Mouse (Mus musculus) neural tube, embryonic 14.5 days (tissue): ENCODE measurements at regions not wholly inside any gene's neighbourhood (a gene's known extent, or its start where the extent isn't known, plus 50 kb on each side); places are given as distances from the start of the nearest gene placed in this dataset.

Source experiments
- ATAC-seq: fragments of 200-750 bp; cut with Nextera tagmentation; 2 replicates; pipeline ENCODE4 v1.8.0; 2017; ENCODE audit warnings: low read depth, mild to moderate bottlenecking, moderate TSS enrichment, moderate library complexity
- H3K27ac ChIP-seq: fragments of 300-500 bp; sonication (generic); 2 replicates; pipeline ENCODE4 v1.5.1; 2014; ENCODE audit warnings: low read depth, mild to moderate bottlenecking, control low read depth, low read length, moderate library complexity, mixed read lengths
- H3K27me3 ChIP-seq: fragments of 300-500 bp; sonication (generic); 2 replicates; pipeline ENCODE4 v1.6.1; 2014; ENCODE audit warnings: low read length; ENCODE audit not compliant: control insufficient read depth, insufficient read depth
- H3K36me3 ChIP-seq: fragments of 300-500 bp; sonication (generic); 2 replicates; pipeline ENCODE4 v1.6.1; 2014; ENCODE audit warnings: low read length, mixed read lengths; ENCODE audit not compliant: control insufficient read depth, insufficient read depth
- H3K4me1 ChIP-seq: fragments of 300-500 bp; sonication (generic); 2 replicates; pipeline ENCODE4 v1.6.1; 2014; ENCODE audit warnings: low read length; ENCODE audit not compliant: control insufficient read depth, insufficient read depth
- H3K4me2 ChIP-seq: fragments of 300-500 bp; sonication (generic); 2 replicates; pipeline ENCODE4 v1.6.1; 2014; ENCODE audit warnings: mild to moderate bottlenecking, low read depth, low read length, control low read depth
- H3K4me3 ChIP-seq: fragments of 300-500 bp; sonication (generic); 2 replicates; pipeline ENCODE4 v1.5.1; 2014; ENCODE audit warnings: low read depth, low read length, control low read depth, mixed read lengths
- H3K9ac ChIP-seq: fragments of 300-500 bp; sonication (generic); replicated peaks from 2 replicates; pipeline ENCODE4 v1.6.1; 2014; ENCODE audit warnings: low read depth, mild to moderate bottlenecking, control low read depth, low read length, mixed read lengths
- H3K9me3 ChIP-seq: fragments of 300-500 bp; sonication (generic); 2 replicates; pipeline ENCODE4 v1.6.1; 2016; ENCODE audit warnings: low read length; ENCODE audit not compliant: control insufficient read depth
- WGBS: fragments of 180-500 bp; shearing (Covaris S2); extraction: QIAGEN DNeasy Blood & Tissue Kit; methylation state at CpG from one replicate; pipeline ENCODE4 v1.1.7; 2014; 5-methylcytosine and 5-hydroxymethylcytosine counted together

- Histone ChIP-seq H3K27me3 (no peaks in the 10 kb centered on the region), H3K9me3 (no peaks in the 10 kb centered on the region), H3K4me2 (no peak overlapping the region), H3K4me1 (no peaks in the 10 kb centered on the region), H3K27ac (no peak overlapping the region), H3K36me3 (no peaks in the 10 kb centered on the region), H3K4me3 (no peak overlapping the region), H3K9ac (no peak overlapping the region)
- ATAC-seq, result no peak
- WGBS, result 82% methylated on average over 6 of the region's 6 CpGs
These were observed 96.2 kb downstream of the Pdgfra start for GRCm38 (mm10) chr5:75248279-75248678.

- Histone ChIP-seq H3K27me3 (no peaks in the 10 kb centered on the region), H3K27ac (no peak overlapping the region), H3K36me3 (no peaks in the 10 kb centered on the region), H3K4me3 (no peak overlapping the region), H3K4me2 (no peak overlapping the region), H3K9me3 (no peaks in the 10 kb centered on the region), H3K9ac (no peak overlapping the region), H3K4me1 (no peaks in the 10 kb centered on the region)
- WGBS, result 75% methylated on average over 3 of the region's 3 CpGs
- ATAC-seq, result no peak
These were observed 97.6 kb downstream of the Pdgfra start for GRCm38 (mm10) chr5:75249671-75250070.

- H3K27me3 ChIP-seq, result no peaks in the 10 kb centered on the region
- no peaks in the 10 kb centered on the region for H3K36me3 ChIP-seq
- no peaks in the 10 kb centered on the region for H3K9me3 ChIP-seq
- H3K4me2 ChIP-seq, result no peak overlapping the region
- ATAC-seq, result no peak
- no peak overlapping the region for H3K27ac ChIP-seq
- no peak overlapping the region for H3K4me3 ChIP-seq
- H3K4me1 ChIP-seq, result no peaks in the 10 kb centered on the region
- WGBS, result 86% methylated on average over 7 of the region's 7 CpGs
- H3K9ac ChIP-seq, result no peak overlapping the region
These were observed 101.3 kb downstream of the Pdgfra start for GRCm38 (mm10) chr5:75253349-75253748.

GRCm38 (mm10) chr5:75253830-75254229, 101.7 kb downstream of the Pdgfra start:
- no peaks in the 10 kb centered on the region for H3K36me3 ChIP-seq
- no peak for ATAC-seq
- no peaks in the 10 kb centered on the region for H3K9me3 ChIP-seq
- no peak overlapping the region for H3K4me3 ChIP-seq
- no peaks in the 10 kb centered on the region for H3K4me1 ChIP-seq
- H3K4me2 ChIP-seq, result no peak overlapping the region
- H3K27me3 ChIP-seq, result no peaks in the 10 kb centered on the region
- H3K9ac ChIP-seq, result no peak overlapping the region
- WGBS, result 84% methylated on average over 5 of the region's 5 CpGs
- no peak overlapping the region for H3K27ac ChIP-seq

- H3K36me3 ChIP-seq, result no peaks in the 10 kb centered on the region
- no peaks in the 10 kb centered on the region for H3K9me3 ChIP-seq
- no peak overlapping the region for H3K27ac ChIP-seq
- 80% methylated on average over 4 of the region's 4 CpGs for WGBS
- H3K4me1 ChIP-seq, result no peaks in the 10 kb centered on the region
- H3K4me2 ChIP-seq, result no peak overlapping the region
- no peak overlapping the region for H3K9ac ChIP-seq
- no peak overlapping the region for H3K4me3 ChIP-seq
- H3K27me3 ChIP-seq, result no peaks in the 10 kb centered on the region
- no peak for ATAC-seq
These were observed 104.1 kb downstream of the Pdgfra start for GRCm38 (mm10) chr5:75256186-75256585.

- no peak for ATAC-seq
- H3K9ac ChIP-seq, result no peak overlapping the region
- no peaks in the 10 kb centered on the region for H3K9me3 ChIP-seq
- H3K4me2 ChIP-seq, result no peak overlapping the region
- H3K27ac ChIP-seq, result no peak overlapping the region
- no peak overlapping the region for H3K4me3 ChIP-seq
- no peaks in the 10 kb centered on the region for H3K4me1 ChIP-seq
- no peaks in the 10 kb centered on the region for H3K27me3 ChIP-seq
- WGBS, result 92% methylated on average over 2 of the region's 2 CpGs
- H3K36me3 ChIP-seq, result no peaks in the 10 kb centered on the region
These were observed 105.0 kb downstream of the Pdgfra start for GRCm38 (mm10) chr5:75257067-75257466.

GRCm38 (mm10) chr5:75260247-75260646, 108.2 kb downstream of the Pdgfra start:
- no peaks in the 10 kb centered on the region for H3K36me3 ChIP-seq
- no peak overlapping the region for H3K9ac ChIP-seq
- no peaks in the 10 kb centered on the region for H3K9me3 ChIP-seq
- no peak overlapping the region for H3K27ac ChIP-seq
- no peak overlapping the region for H3K4me2 ChIP-seq
- whole genome bisulfite sequencing, result 91% methylated on average over 10 of the region's 10 CpGs
- ATAC-seq, result no peak
- H3K4me1 ChIP-seq, result no peaks in the 10 kb centered on the region
- H3K27me3 ChIP-seq, result no peaks in the 10 kb centered on the region
- no peak overlapping the region for H3K4me3 ChIP-seq

- WGBS, result 71% methylated on average over 7 of the region's 7 CpGs
- H3K9me3 ChIP-seq, result no peaks in the 10 kb centered on the region
- no peak overlapping the region for H3K27ac ChIP-seq
- H3K9ac ChIP-seq, result no peak overlapping the region
- no peak for ATAC-seq
- no peaks in the 10 kb centered on the region for H3K36me3 ChIP-seq
- no peak overlapping the region for H3K4me3 ChIP-seq
- no peaks in the 10 kb centered on the region for H3K27me3 ChIP-seq
- no peaks in the 10 kb centered on the region for H3K4me1 ChIP-seq
- H3K4me2 ChIP-seq, result no peak overlapping the region
These were observed 114.1 kb downstream of the Pdgfra start for GRCm38 (mm10) chr5:75266111-75266676.

- Histone ChIP-seq H3K4me2 (no peak overlapping the region), H3K9me3 (no peaks in the 10 kb centered on the region), H3K4me3 (no peak overlapping the region), H3K27ac (no peak overlapping the region), H3K36me3 (no peaks in the 10 kb centered on the region), H3K9ac (no peak overlapping the region), H3K27me3 (no peaks in the 10 kb centered on the region), H3K4me1 (no peaks in the 10 kb centered on the region)
- ATAC-seq, result no peak
- WGBS, result 84% methylated on average over 4 of the region's 4 CpGs
These were observed 114.8 kb downstream of the Pdgfra start for GRCm38 (mm10) chr5:75266871-75267270.
